Mouse (Mus musculus): ENCODE results near the gene Strip1. TPM values are rescaled to one million over a fixed set of nuclear protein-coding genes. Genes with fewer than 3 reads are reported as not detected.
A peak's percentile ranks its signal among the peaks of the same experiment; 100 is the strongest.

The Strip1 gene
- polyA plus RNA-seq, 1 experiment from 2014 or later, result 63.4 TPM

- H3K27me3 ChIP-seq (ENCODE audit: insufficient read depth, low read length), result peaks cover 79% of the 10 kb centered on the region
- no peak within 1 kb of the TSS; the same call in 1 of the 2 replicates for H3K9ac ChIP-seq
- H3K9me3 ChIP-seq (ENCODE audit: low read depth, low read length), result no peaks in the 10 kb centered on the region
- peak within 1 kb of the TSS; percentile 40 for H3K4me3 ChIP-seq (ENCODE audit: low read depth, low read length)
- ATAC-seq (ENCODE audit: insufficient read depth) (peak; percentile 35), DNase-seq (no peak)
- no peaks in the 10 kb centered on the region for H3K4me1 ChIP-seq (ENCODE audit: insufficient read depth)
- H3K36me3 ChIP-seq (ENCODE audit: insufficient read depth), result no peaks in the 10 kb centered on the region
- no peak within 1 kb of the TSS for H3K27ac ChIP-seq (ENCODE audit: low read depth)
- TF ChIP-seq CTCF (IDR thresholded peaks at IDR 0.05; ENCODE audit: low read depth), result no peak
- peak within 1 kb of the TSS; percentile 65 for H3K4me2 ChIP-seq
- WGBS, result under 1% methylated on average over 44 of the region's 46 CpGs
Measured at GRCm38 (mm10) chr3:107594662-107595263, 36.7 kb downstream of the Strip1 start, which contains the start of gene Alx3. Gene Alx3 (plus strand): TSS chr3:107595031.

- H3K36me3 ChIP-seq (ENCODE audit: insufficient read depth), result no peaks in the 10 kb centered on the region
- no peak overlapping the region for H3K4me2 ChIP-seq
- H3K27ac ChIP-seq (ENCODE audit: low read depth), result no peak overlapping the region
- DNase-seq, result no peak
- H3K4me3 ChIP-seq (ENCODE audit: low read depth, low read length), result no peak overlapping the region
- no peaks in the 10 kb centered on the region for H3K4me1 ChIP-seq (ENCODE audit: insufficient read depth)
- H3K9me3 ChIP-seq (ENCODE audit: low read depth, low read length), result no peaks in the 10 kb centered on the region
- 57% methylated on average over 2 of the region's 2 CpGs for WGBS
- TF ChIP-seq CTCF (IDR thresholded peaks at IDR 0.05; ENCODE audit: low read depth), result no peak
- H3K9ac ChIP-seq, result no peak overlapping the region
- H3K27me3 ChIP-seq (ENCODE audit: insufficient read depth, low read length), result peaks cover 74% of the 10 kb centered on the region
- ATAC-seq (ENCODE audit: insufficient read depth), result no peak
Measured at GRCm38 (mm10) chr3:107593632-107594031, 37.9 kb downstream of the Strip1 start.

- H3K27me3 ChIP-seq (ENCODE audit: insufficient read depth, low read length), result peaks cover 75% of the 10 kb centered on the region
- no peak overlapping the region for H3K27ac ChIP-seq (ENCODE audit: low read depth)
- TF ChIP-seq CTCF (IDR thresholded peaks at IDR 0.05; ENCODE audit: low read depth), result no peak
- H3K4me3 ChIP-seq (ENCODE audit: low read depth, low read length), result no peak overlapping the region
- H3K4me1 ChIP-seq (ENCODE audit: insufficient read depth), result no peaks in the 10 kb centered on the region
- WGBS, result 26% methylated on average over 1 of the region's 1 CpGs
- H3K9ac ChIP-seq, result no peak overlapping the region
- H3K4me2 ChIP-seq, result no peak overlapping the region
- H3K36me3 ChIP-seq (ENCODE audit: insufficient read depth), result no peaks in the 10 kb centered on the region
- H3K9me3 ChIP-seq (ENCODE audit: low read depth, low read length), result no peaks in the 10 kb centered on the region
- no peak for DNase-seq
- ATAC-seq (ENCODE audit: insufficient read depth), result no peak
Measured at GRCm38 (mm10) chr3:107591612-107592011, 39.9 kb downstream of the Strip1 start.

- Histone ChIP-seq H3K9ac (no peak overlapping the region), H3K36me3 (ENCODE audit: insufficient read depth) (no peaks in the 10 kb centered on the region), H3K27me3 (ENCODE audit: insufficient read depth, low read length) (peaks cover 81% of the 10 kb centered on the region), H3K4me3 (ENCODE audit: low read depth, low read length) (no peak overlapping the region), H3K4me2 (no peak overlapping the region), H3K4me1 (ENCODE audit: insufficient read depth) (no peaks in the 10 kb centered on the region), H3K9me3 (ENCODE audit: low read depth, low read length) (no peaks in the 10 kb centered on the region), H3K27ac (ENCODE audit: low read depth) (no peak overlapping the region)
- 45% methylated on average over 6 of the region's 6 CpGs for WGBS
- TF ChIP-seq CTCF (IDR thresholded peaks at IDR 0.05; ENCODE audit: low read depth), result no peak
- ATAC-seq (ENCODE audit: insufficient read depth), result peak; percentile 55; the same call in 1 of the 2 replicates
- DNase-seq, result no peak
Measured at GRCm38 (mm10) chr3:107586504-107586903, 45.0 kb downstream of the Strip1 start.

GRCm38 (mm10) chr3:107583893-107584292 is 47.6 kb downstream of the Strip1 start:
- Histone ChIP-seq H3K4me2 (no peak overlapping the region), H3K9me3 (ENCODE audit: low read depth, low read length) (no peaks in the 10 kb centered on the region), H3K27ac (ENCODE audit: low read depth) (no peak overlapping the region), H3K36me3 (ENCODE audit: insufficient read depth) (no peaks in the 10 kb centered on the region), H3K9ac (no peak overlapping the region), H3K27me3 (ENCODE audit: insufficient read depth, low read length) (peaks cover 91% of the 10 kb centered on the region), H3K4me3 (ENCODE audit: low read depth, low read length) (no peak overlapping the region), H3K4me1 (ENCODE audit: insufficient read depth) (no peaks in the 10 kb centered on the region)
- whole genome bisulfite sequencing, result 4% methylated on average over 1 of the region's 1 CpGs
- ATAC-seq (ENCODE audit: insufficient read depth) (no peak), DNase-seq (no peak)
- no peak for TF ChIP-seq CTCF (IDR thresholded peaks at IDR 0.05; ENCODE audit: low read depth)

- ATAC-seq (ENCODE audit: insufficient read depth) (no peak), DNase-seq (peak; percentile 55)
- H3K4me3 ChIP-seq (ENCODE audit: low read depth, low read length), result peak overlapping the region; percentile 32
- peak overlapping the region; percentile 61 for H3K4me2 ChIP-seq
- under 1% methylated on average over 65 of the region's 65 CpGs for WGBS
- peaks cover 87% of the 10 kb centered on the region for H3K27me3 ChIP-seq (ENCODE audit: insufficient read depth, low read length)
- no peaks in the 10 kb centered on the region for H3K9me3 ChIP-seq (ENCODE audit: low read depth, low read length)
- no peaks in the 10 kb centered on the region for H3K4me1 ChIP-seq (ENCODE audit: insufficient read depth)
- H3K27ac ChIP-seq (ENCODE audit: low read depth), result no peak overlapping the region
- TF ChIP-seq CTCF (IDR thresholded peaks at IDR 0.05; ENCODE audit: low read depth), result no peak
- 0 out of 2 replicates have a peak overlapping the region, but pooled peaks have one; percentile 17 for H3K9ac ChIP-seq
- H3K36me3 ChIP-seq (ENCODE audit: insufficient read depth), result no peaks in the 10 kb centered on the region
Measured at GRCm38 (mm10) chr3:107582875-107583767, 48.4 kb downstream of the Strip1 start.
